23 mouse cellular contexts compared by ENCODE assay signal in genomic region chr6:107386094-107386678, GRCm38 (mm10).
"Had no signal": no experiment of that assay in that cellular context is flagged by ENCODE, and none has a peak within 500 bp of the region (broad histone marks: within the 10 kb centered on the region; RNA-seq: fewer than 3 reads in every experiment).

No protein-coding gene starts in this region.

- H3K27me3 ChIP-seq: liver, embryonic 13.5 days; liver, embryonic 15.5 days; lung, embryonic 15.5 days; megakaryocyte, embryonic 14.5 days; midbrain, embryonic 12.5 days had no signal

- H3K9ac ChIP-seq: liver, embryonic 13.5 days; liver, embryonic 15.5 days; liver, postnatal 0 days; lung, embryonic 15.5 days; midbrain, embryonic 12.5 days had no signal

- H3K4me1 ChIP-seq: liver, embryonic 13.5 days; liver, embryonic 15.5 days; lung, embryonic 15.5 days; megakaryocyte, embryonic 14.5 days; midbrain, embryonic 12.5 days had no signal

- H3K4me3 ChIP-seq: liver, embryonic 13.5 days; liver, embryonic 15.5 days; lung, embryonic 15.5 days; megakaryocyte, embryonic 14.5 days; midbrain, embryonic 10.5 days; midbrain, embryonic 12.5 days; myocyte had no signal

- ATAC-seq: liver, postnatal 0 days; lung, postnatal 0 days had no signal

- H3K36me3 ChIP-seq: liver, embryonic 13.5 days; liver, embryonic 15.5 days; lung, embryonic 15.5 days; midbrain, embryonic 10.5 days; midbrain, embryonic 12.5 days had no signal

- H3K27ac ChIP-seq: liver, embryonic 13.5 days; liver, embryonic 15.5 days; lung, embryonic 15.5 days; macrophage; midbrain, embryonic 10.5 days; midbrain, embryonic 12.5 days had no signal

- H3K9me3 ChIP-seq: liver, embryonic 13.5 days; liver, embryonic 15.5 days; lung, embryonic 15.5 days; megakaryocyte, embryonic 14.5 days; midbrain, embryonic 10.5 days; midbrain, embryonic 12.5 days had no signal

- DNase-seq: liver, embryonic 13.5 days; liver, postnatal 0 days; lung, adult 2 months; lung, postnatal 14 days; lung, postnatal 36 days; midbrain, embryonic 14.5 days; retina, postnatal 1 day; right cerebral cortex, adult 18-20 months; right cerebral cortex, postnatal 25 days; right cerebral cortex, postnatal 4 days; spleen, adult 18-20 months; thymus, adult 18-20 months; thymus, postnatal 14 days; thymus, postnatal 36 days had no signal

- H3K4me2 ChIP-seq: liver, embryonic 11.5 days; liver, embryonic 13.5 days; liver, embryonic 15.5 days; lung, embryonic 15.5 days; midbrain, embryonic 12.5 days had no signal
